In genomic region chr2:160973648-160974215, GRCm38 (mm10) we compare ENCODE assay signal across 18 mouse cellular contexts.
DNase-seq lines count a peak whose midpoint lies in the region; ATAC-seq and TF ChIP-seq lines count a peak whose summit lies in the region.
"Had no signal": no experiment of that assay in that cellular context is flagged by ENCODE, and none has a peak within 500 bp of the region (broad histone marks: within the 10 kb centered on the region; RNA-seq: fewer than 3 reads in every experiment).

No protein-coding gene starts in this region.

- DNase-seq in kidney, adult 2 months, result peak; percentile 81
- DNase-seq in kidney, postnatal 10 days, result no peak
- peak; percentile 54 to 61 for DNase-seq in kidney, postnatal 36 days
- DNase-seq in neural tube, embryonic 10.5 days (ENCODE audit: extremely low spot score, low spot score), result no peak
- DNase-seq in yolk sac, embryonic 10.5 days (ENCODE audit: low spot score), result peak; percentile 32
- no peak for DNase-seq in urinary bladder, postnatal 4 days (ENCODE audit: low spot score in 2 of 2)
- DNase-seq: adrenal gland, adult 2 months; adrenal gland, postnatal 25 days; cerebellum, adult 2 months; cerebellum, postnatal 10 days; gastrocnemius, adult 2 months; gastrocnemius, postnatal 25 days; heart, postnatal 10 days; heart, postnatal 4 days had no signal

- no peak for ATAC-seq in kidney, embryonic 15.5 days (replicated peaks; ENCODE audit: low FRiP score)
- no peak for ATAC-seq in neural tube, embryonic 15.5 days (ENCODE audit: low FRiP score)
- ATAC-seq: forebrain, embryonic 14.5 days had no signal

- H3K4me3 ChIP-seq in kidney, adult 2 months (ENCODE audit: insufficient read depth, low read depth, low read length), result no peak overlapping the region
- no peak overlapping the region for H3K4me3 ChIP-seq in kidney, embryonic 15.5 days (replicated peaks)
- H3K4me3 ChIP-seq in neural tube, embryonic 15.5 days (replicated peaks), result no peak overlapping the region
- H3K4me3 ChIP-seq: embryonic facial prominence, embryonic 10.5 days; gastrocnemius, adult 2 months had no signal

- TF ChIP-seq POLR2A in kidney, adult 2 months (IDR thresholded peaks at IDR 0.05; ENCODE audit: low read depth, low read length), result no peak

- peaks cover 3% of the 10 kb centered on the region for H3K36me3 ChIP-seq in kidney, adult 2 months (ENCODE audit: control insufficient read depth, insufficient read depth, low read length)
- H3K36me3 ChIP-seq in kidney, embryonic 15.5 days, result peaks cover 96% of the 10 kb centered on the region
- H3K36me3 ChIP-seq in neural tube, embryonic 15.5 days, result peaks cover 46% of the 10 kb centered on the region

- no peaks in the 10 kb centered on the region for H3K27me3 ChIP-seq in kidney, adult 2 months (replicated peaks; ENCODE audit: control insufficient read depth, insufficient read depth, low read length)
- H3K27me3 ChIP-seq in kidney, embryonic 15.5 days, result no peaks in the 10 kb centered on the region
- H3K27me3 ChIP-seq in neural tube, embryonic 15.5 days (replicated peaks), result no peaks in the 10 kb centered on the region

- no peaks in the 10 kb centered on the region for H3K9me3 ChIP-seq in kidney, embryonic 15.5 days (replicated peaks)
- H3K9me3 ChIP-seq in neural tube, embryonic 15.5 days (replicated peaks), result no peaks in the 10 kb centered on the region
- H3K9me3 ChIP-seq: embryonic facial prominence, embryonic 10.5 days had no signal

- 61% methylated on average over 5 of the region's 5 CpGs for WGBS in kidney, adult 2 months
- WGBS in kidney, embryonic 15.5 days, result 83% methylated on average over 5 of the region's 5 CpGs
- 78% methylated on average over 5 of the region's 5 CpGs for WGBS in neural tube, embryonic 15.5 days

- H3K4me2 ChIP-seq in kidney, embryonic 15.5 days, result no peak overlapping the region
- no peak overlapping the region for H3K4me2 ChIP-seq in neural tube, embryonic 15.5 days

- no peak overlapping the region for H3K9ac ChIP-seq in kidney, embryonic 15.5 days
- H3K9ac ChIP-seq in neural tube, embryonic 15.5 days (replicated peaks), result no peak overlapping the region

- H3K4me1 ChIP-seq in kidney, adult 2 months (ENCODE audit: control insufficient read depth, insufficient read depth, low read length), result peaks cover 17% of the 10 kb centered on the region
- H3K4me1 ChIP-seq in kidney, embryonic 15.5 days, result no peaks in the 10 kb centered on the region
- H3K4me1 ChIP-seq in neural tube, embryonic 15.5 days, result peaks cover 14% of the 10 kb centered on the region; the same call in 1 of the 2 replicates
- H3K4me1 ChIP-seq: embryonic facial prominence, embryonic 10.5 days had no signal

- H3K27ac ChIP-seq in kidney, adult 2 months (ENCODE audit: insufficient read depth, low read depth, low read length), result peak overlapping the region; percentile 85
- no peak overlapping the region for H3K27ac ChIP-seq in kidney, embryonic 15.5 days
- 0 out of 2 replicates have a peak overlapping the region, but pooled peaks have one; percentile 23 for H3K27ac ChIP-seq in neural tube, embryonic 15.5 days (replicated peaks)
- H3K27ac ChIP-seq: embryonic facial prominence, embryonic 10.5 days; gastrocnemius, adult 2 months had no signal

- no peak for TF ChIP-seq CTCF in kidney, adult 2 months (conservative IDR thresholded peaks at IDR 0.05; ENCODE audit: insufficient read depth, insufficient read length, low read depth, low read length)

Comparison
In these comparisons a context has a peak if more than half of its experiments do, and no peak if none do; other contexts are left out.
1. DNase-seq: peak in kidney, adult 2 months (single experiment), kidney, postnatal 36 days (2 of 2) and yolk sac, embryonic 10.5 days (single experiment); none in kidney, postnatal 10 days (single experiment), neural tube, embryonic 10.5 days (single experiment) and urinary bladder, postnatal 4 days (0 of 2).